Mouse (Mus musculus): Measurements from ENCODE around the gene Ppm1n. TPM values are rescaled to one million over a fixed set of nuclear protein-coding genes. Genes with fewer than 3 reads are reported as not detected.

The Ppm1n gene
- polyA plus RNA-seq, 1 experiment from 2014 or later = 0.51 TPM

- Histone ChIP-seq H3K4me3 (peak overlapping the region; percentile 71; the same call in 1 of the 2 replicates), H3K27me3 (ENCODE audit: poor library complexity, severe bottlenecking) (no peaks in the 10 kb centered on the region), H3K27ac (no peak overlapping the region), H3K9me3 (no peaks in the 10 kb centered on the region), H3K36me3 (replicated peaks) (peaks cover 57% of the 10 kb centered on the region), H3K4me1 (peaks cover 27% of the 10 kb centered on the region)
- DNase-seq (ENCODE audit: extremely low spot score, low spot score) = no peak
- 94% methylated on average over 2 of the region's 2 CpGs for WGBS
Measured at GRCm38 (mm10) chr7:19230041-19230580, 49.8 kb downstream of the Ppm1n start.

- Histone ChIP-seq H3K27ac (peak overlapping the region; percentile 97), H3K36me3 (replicated peaks) (peaks cover 56% of the 10 kb centered on the region), H3K4me1 (peaks cover 27% of the 10 kb centered on the region), H3K27me3 (ENCODE audit: poor library complexity, severe bottlenecking) (no peaks in the 10 kb centered on the region), H3K9me3 (no peaks in the 10 kb centered on the region), H3K4me3 (peak overlapping the region; percentile 71)
- 58% methylated on average over 5 of the region's 5 CpGs for WGBS
- no peak for DNase-seq (ENCODE audit: extremely low spot score, low spot score)
Measured at GRCm38 (mm10) chr7:19229404-19229803, 50.5 kb downstream of the Ppm1n start.

- WGBS = under 1% methylated on average over 14 of the region's 14 CpGs
- Histone ChIP-seq H3K4me1 (peaks cover 27% of the 10 kb centered on the region), H3K27ac (peak overlapping the region; percentile 97)
Measured at GRCm38 (mm10) chr7:19228793-19229148, 51.1 kb downstream of the Ppm1n start.

GRCm38 (mm10) chr7:19227883-19228792, 51.7 kb downstream of the Ppm1n start, which contains the start of gene Opa3:
Opa3 (plus strand) TSS chr7:19228334.
- Histone ChIP-seq H3K27me3 (ENCODE audit: poor library complexity, severe bottlenecking) (no peaks in the 10 kb centered on the region), H3K4me1 (peaks cover 27% of the 10 kb centered on the region), H3K4me3 (peak within 1 kb of the TSS; percentile 71), H3K27ac (peak within 1 kb of the TSS; percentile 97), H3K9me3 (no peaks in the 10 kb centered on the region), H3K36me3 (replicated peaks) (peaks cover 44% of the 10 kb centered on the region)
- peak; percentile 100 for DNase-seq (ENCODE audit: extremely low spot score, low spot score)
- under 1% methylated on average over 91 of the region's 91 CpGs for WGBS

More at GRCm38 (mm10) chr7:19228793-19229148, 51.1 kb downstream of the Ppm1n start:
- DNase-seq (ENCODE audit: extremely low spot score, low spot score) = no peak
- H3K4me3 ChIP-seq = peak overlapping the region; percentile 71
- H3K9me3 ChIP-seq = no peaks in the 10 kb centered on the region
- H3K27me3 ChIP-seq (ENCODE audit: poor library complexity, severe bottlenecking) = no peaks in the 10 kb centered on the region
- peaks cover 50% of the 10 kb centered on the region for H3K36me3 ChIP-seq (replicated peaks)

- peaks cover 44% of the 10 kb centered on the region for H3K36me3 ChIP-seq (replicated peaks)
- no peaks in the 10 kb centered on the region for H3K9me3 ChIP-seq
- 23% methylated on average over 20 of the region's 20 CpGs for WGBS
- peak overlapping the region; percentile 71 for H3K4me3 ChIP-seq
- DNase-seq (ENCODE audit: extremely low spot score, low spot score) = no peak
- H3K27me3 ChIP-seq (ENCODE audit: poor library complexity, severe bottlenecking) = no peaks in the 10 kb centered on the region
- peak overlapping the region; percentile 97 for H3K27ac ChIP-seq
- peaks cover 27% of the 10 kb centered on the region for H3K4me1 ChIP-seq
Measured at GRCm38 (mm10) chr7:19226817-19227797, 52.8 kb downstream of the Ppm1n start.

Other genes with a start within 250 kb of the Ppm1n start
- not detected in 2 replicates for gene Rsph6a, start 225.4 kb downstream of the Ppm1n start, polyA plus RNA-seq (2016; fragmentation: Nextera tagmentation; extraction: Ambion mirVana)
- 14.4 and 16.3 TPM in 2 replicates for gene Dmwd, start 203.8 kb downstream of the Ppm1n start, polyA plus RNA-seq (2016; fragmentation: Nextera tagmentation; extraction: Ambion mirVana)
- gene Dmpk, start 196.2 kb downstream of the Ppm1n start, polyA plus RNA-seq (2016; fragmentation: Nextera tagmentation; extraction: Ambion mirVana) = 8.3 and 9.1 TPM in 2 replicates
- 6.7 and 7.4 TPM in 2 replicates for gene Six5, start 185.5 kb downstream of the Ppm1n start, polyA plus RNA-seq (2016; fragmentation: Nextera tagmentation; extraction: Ambion mirVana)
- 0.81 and 1.1 TPM in 2 replicates for gene Gm4969, start 161.7 kb downstream of the Ppm1n start, polyA plus RNA-seq (2016; fragmentation: Nextera tagmentation; extraction: Ambion mirVana)
- 17.8 and 18.4 TPM in 2 replicates for gene Fbxo46, start 160.2 kb downstream of the Ppm1n start, polyA plus RNA-seq (2016; fragmentation: Nextera tagmentation; extraction: Ambion mirVana)
- gene Qpctl, start 130.8 kb downstream of the Ppm1n start, polyA plus RNA-seq (2016; fragmentation: Nextera tagmentation; extraction: Ambion mirVana) = 14.7 and 16.0 TPM in 2 replicates
- 183 and 193 TPM in 2 replicates for gene Snrpd2, start 130.3 kb downstream of the Ppm1n start, polyA plus RNA-seq (2016; fragmentation: Nextera tagmentation; extraction: Ambion mirVana)
- gene Gipr, start 113.9 kb downstream of the Ppm1n start, polyA plus RNA-seq (2016; fragmentation: Nextera tagmentation; extraction: Ambion mirVana) = 0.22 and 0.25 TPM in 2 replicates
- gene Eml2, start 103.6 kb downstream of the Ppm1n start, polyA plus RNA-seq (2016; fragmentation: Nextera tagmentation; extraction: Ambion mirVana) = 5.3 and 6.4 TPM in 2 replicates
- 1.6 and 2.0 TPM in 2 replicates for gene Gpr4, start 67.5 kb downstream of the Ppm1n start, polyA plus RNA-seq (2016; fragmentation: Nextera tagmentation; extraction: Ambion mirVana)
- 50.7 and 51.4 TPM in 2 replicates for gene Opa3, start 51.7 kb downstream of the Ppm1n start, polyA plus RNA-seq (2016; fragmentation: Nextera tagmentation; extraction: Ambion mirVana)
- 47.4 and 56.9 TPM in 2 replicates for gene Vasp, start 8.2 kb downstream of the Ppm1n start, polyA plus RNA-seq (2016; fragmentation: Nextera tagmentation; extraction: Ambion mirVana)
- 32.1 and 33.1 TPM in 2 replicates for gene Rtn2, start 2.6 kb upstream of the Ppm1n start, polyA plus RNA-seq (2016; fragmentation: Nextera tagmentation; extraction: Ambion mirVana)
- gene Fosb, start 30.0 kb upstream of the Ppm1n start, polyA plus RNA-seq (2016; fragmentation: Nextera tagmentation; extraction: Ambion mirVana) = 0.10 TPM in 1 of 2 replicates, not detected in the other
- gene Ercc1, start 64.7 kb upstream of the Ppm1n start, polyA plus RNA-seq (2016; fragmentation: Nextera tagmentation; extraction: Ambion mirVana) = 95.3 and 96.1 TPM in 2 replicates
- gene Cd3eap, start 79.4 kb upstream of the Ppm1n start, polyA plus RNA-seq (2016; fragmentation: Nextera tagmentation; extraction: Ambion mirVana) = 30.9 and 32.2 TPM in 2 replicates
- gene Ppp1r13l, start 79.7 kb upstream of the Ppm1n start, polyA plus RNA-seq (2016; fragmentation: Nextera tagmentation; extraction: Ambion mirVana) = 5.4 and 6.3 TPM in 2 replicates
- gene Ercc2, start 101.9 kb upstream of the Ppm1n start, polyA plus RNA-seq (2016; fragmentation: Nextera tagmentation; extraction: Ambion mirVana) = 26.9 and 28.7 TPM in 2 replicates
- 3.6 and 4.8 TPM in 2 replicates for gene Klc3, start 124.0 kb upstream of the Ppm1n start, polyA plus RNA-seq (2016; fragmentation: Nextera tagmentation; extraction: Ambion mirVana)
- gene Ckm, start 124.7 kb upstream of the Ppm1n start, polyA plus RNA-seq (2016; fragmentation: Nextera tagmentation; extraction: Ambion mirVana) = not detected in 2 replicates
- 5.7 and 6.5 TPM in 2 replicates for gene Mark4, start 178.8 kb upstream of the Ppm1n start, polyA plus RNA-seq (2016; fragmentation: Nextera tagmentation; extraction: Ambion mirVana)
- gene Exoc3l2, start 183.3 kb upstream of the Ppm1n start, polyA plus RNA-seq (2016; fragmentation: Nextera tagmentation; extraction: Ambion mirVana) = 0.82 and 0.99 TPM in 2 replicates
- gene Bloc1s3, start 228.3 kb upstream of the Ppm1n start, polyA plus RNA-seq (2016; fragmentation: Nextera tagmentation; extraction: Ambion mirVana) = 2.1 and 2.3 TPM in 2 replicates
- gene Trappc6a, start 228.3 kb upstream of the Ppm1n start, polyA plus RNA-seq (2016; fragmentation: Nextera tagmentation; extraction: Ambion mirVana) = 53.8 and 60.9 TPM in 2 replicates
- 0.06 and 0.12 TPM in 2 replicates for gene Nkpd1, start 237.8 kb upstream of the Ppm1n start, polyA plus RNA-seq (2016; fragmentation: Nextera tagmentation; extraction: Ambion mirVana)

All from forebrain, embryonic 10.5 days (tissue).